Mouse (Mus musculus) thymus, postnatal 36 days (tissue): Measurements from ENCODE around the gene Gramd1b.

ENCODE experiments used
- DNase-seq, 2 experiments: peaks; one replicate each; pipeline ENCODE4 v3.0.0; 2022; ENCODE audit warnings: mixed read lengths in 2 of 2

Gene Gramd1b

GRCm38 (mm10) chr9:40245974-40246665 lies 285.1 kb downstream of the Gramd1b start:
- DNase-seq, result no peak

- DNase-seq, result no peak
Observed at GRCm38 (mm10) chr9:40245466-40245865, 285.7 kb downstream of the Gramd1b start.
